Mouse (Mus musculus) kidney, embryonic 15.5 days (tissue): ENCODE measurements around the gene Slc46a3. TPM values are rescaled to one million over a fixed set of nuclear protein-coding genes. Genes with fewer than 3 reads are reported as not detected.
A peak's percentile ranks its signal among the peaks of the same experiment; 100 is the strongest.

Source experiments
- ATAC-seq: fragments of 200-750 bp; cut with Nextera tagmentation; replicated peaks from 2 replicates; pipeline ENCODE4 v1.8.0; 2017; ENCODE audit warnings: moderate TSS enrichment; ENCODE audit not compliant: low FRiP score
- H3K27ac ChIP-seq: fragments of 300-500 bp; sonication (generic); 2 replicates; pipeline ENCODE4 v1.5.1; 2015; ENCODE audit warnings: mild to moderate bottlenecking, inconsistent platforms
- H3K27me3 ChIP-seq: fragments of 300-500 bp; sonication (generic); 2 replicates; pipeline ENCODE4 v1.6.1; 2015; ENCODE audit warnings: inconsistent platforms
- H3K36me3 ChIP-seq: fragments of 300-500 bp; sonication (generic); 2 replicates; pipeline ENCODE4 v1.6.1; 2015; ENCODE audit warnings: inconsistent platforms
- H3K4me1 ChIP-seq: fragments of 300-500 bp; sonication (generic); 2 replicates; pipeline ENCODE4 v1.6.1; 2015; ENCODE audit warnings: inconsistent platforms
- H3K4me2 ChIP-seq: fragments of 300-500 bp; sonication (generic); 2 replicates; pipeline ENCODE4 v1.6.1; 2015; ENCODE audit warnings: moderate library complexity, mild to moderate bottlenecking, inconsistent platforms
- H3K4me3 ChIP-seq: fragments of 300-500 bp; sonication (generic); replicated peaks from 2 replicates; pipeline ENCODE4 v1.5.1; 2015; ENCODE audit warnings: mild to moderate bottlenecking, inconsistent platforms
- H3K9ac ChIP-seq: fragments of 300-500 bp; sonication (generic); 2 replicates; pipeline ENCODE4 v1.6.1; 2015; ENCODE audit warnings: mild to moderate bottlenecking, inconsistent platforms
- H3K9me3 ChIP-seq: fragments of 300-500 bp; sonication (generic); replicated peaks from 2 replicates; pipeline ENCODE4 v1.6.1; 2016; ENCODE audit warnings: inconsistent platforms
- WGBS: fragments of 180-500 bp; shearing (Covaris S2); methylation state at CpG from one replicate; pipeline ENCODE4 v1.1.7; 2015; ENCODE audit warnings: mixed read lengths; 5-methylcytosine and 5-hydroxymethylcytosine counted together
- polyA plus RNA-seq: library from polyadenylated mRNA; unstranded; fragments of >200 nt; fragmentation: Nextera tagmentation; extraction: Ambion mirVana; gene quantifications from 2 replicates; pipeline ENCODE4 v1.2.1, GENCODE M21; 2015

Gene Slc46a3
- polyA plus RNA-seq, 1 experiment from 2014 or later: 2.3 TPM

- WGBS: 30% methylated on average over 6 of the region's 6 CpGs
- Histone ChIP-seq H3K27ac (no peak overlapping the region), H3K27me3 (peaks cover 30% of the 10 kb centered on the region), H3K9ac (no peak overlapping the region), H3K9me3 (no peaks in the 10 kb centered on the region), H3K4me1 (peaks cover 18% of the 10 kb centered on the region), H3K36me3 (no peaks in the 10 kb centered on the region), H3K4me2 (no peak overlapping the region), H3K4me3 (no peak overlapping the region)
- no peak for ATAC-seq
These were observed 1.9 kb downstream of the Slc46a3 start for GRCm38 (mm10) chr5:147892735-147893134.

GRCm38 (mm10) chr5:147888313-147889297 is 6.0 kb downstream of the Slc46a3 start:
- no peak for ATAC-seq
- Histone ChIP-seq H3K9me3 (no peaks in the 10 kb centered on the region), H3K4me1 (peaks cover 3% of the 10 kb centered on the region), H3K27ac (no peak overlapping the region), H3K27me3 (peaks cover 12% of the 10 kb centered on the region; the same call in 1 of the 2 replicates), H3K4me3 (no peak overlapping the region), H3K36me3 (no peaks in the 10 kb centered on the region), H3K9ac (no peak overlapping the region), H3K4me2 (no peak overlapping the region)
- 76% methylated on average over 10 of the region's 12 CpGs for WGBS

- Histone ChIP-seq H3K27me3 (no peaks in the 10 kb centered on the region), H3K4me3 (no peak overlapping the region), H3K4me2 (no peak overlapping the region), H3K9ac (no peak overlapping the region), H3K4me1 (no peaks in the 10 kb centered on the region), H3K36me3 (peaks cover 25% of the 10 kb centered on the region), H3K27ac (no peak overlapping the region), H3K9me3 (no peaks in the 10 kb centered on the region)
- 61% methylated on average over 6 of the region's 6 CpGs for WGBS
- ATAC-seq: no peak
These were observed 11.0 kb downstream of the Slc46a3 start for GRCm38 (mm10) chr5:147883581-147883980.

- Histone ChIP-seq H3K27ac (no peak overlapping the region), H3K4me3 (no peak overlapping the region), H3K9me3 (no peaks in the 10 kb centered on the region; the same call in 1 of the 2 replicates), H3K9ac (no peak overlapping the region), H3K4me1 (no peaks in the 10 kb centered on the region), H3K27me3 (no peaks in the 10 kb centered on the region), H3K36me3 (peaks cover 58% of the 10 kb centered on the region), H3K4me2 (no peak overlapping the region)
- no peak for ATAC-seq
- 89% methylated on average over 17 of the region's 17 CpGs for WGBS
These were observed 14.5 kb downstream of the Slc46a3 start for GRCm38 (mm10) chr5:147879971-147880682.

GRCm38 (mm10) chr5:147877520-147877919 is 17.1 kb downstream of the Slc46a3 start:
- 87% methylated on average over 6 of the region's 6 CpGs for WGBS
- Histone ChIP-seq H3K4me2 (no peak overlapping the region), H3K36me3 (peaks cover 83% of the 10 kb centered on the region), H3K4me1 (no peaks in the 10 kb centered on the region), H3K27ac (no peak overlapping the region), H3K4me3 (no peak overlapping the region), H3K9ac (no peak overlapping the region), H3K27me3 (no peaks in the 10 kb centered on the region), H3K9me3 (no peaks in the 10 kb centered on the region; the same call in 1 of the 2 replicates)
- ATAC-seq: no peak

- no peaks in the 10 kb centered on the region for H3K27me3 ChIP-seq
- H3K4me1 ChIP-seq: no peaks in the 10 kb centered on the region
- no peak overlapping the region for H3K9ac ChIP-seq
- WGBS: 95% methylated on average over 8 of the region's 8 CpGs
- H3K9me3 ChIP-seq: no peaks in the 10 kb centered on the region; the same call in 1 of the 2 replicates
- no peak overlapping the region for H3K4me2 ChIP-seq
- no peak overlapping the region for H3K4me3 ChIP-seq
- H3K36me3 ChIP-seq: peaks cover 90% of the 10 kb centered on the region
- no peak overlapping the region for H3K27ac ChIP-seq
- ATAC-seq: no peak
These were observed 19.4 kb downstream of the Slc46a3 start for GRCm38 (mm10) chr5:147875210-147875609.

GRCm38 (mm10) chr5:147874491-147875065 is 20.0 kb downstream of the Slc46a3 start:
- no peaks in the 10 kb centered on the region; the same call in 1 of the 2 replicates for H3K9me3 ChIP-seq
- WGBS: 96% methylated on average over 18 of the region's 18 CpGs
- no peak overlapping the region for H3K4me2 ChIP-seq
- H3K36me3 ChIP-seq: peaks cover 92% of the 10 kb centered on the region
- no peak overlapping the region for H3K27ac ChIP-seq
- no peaks in the 10 kb centered on the region for H3K27me3 ChIP-seq
- H3K9ac ChIP-seq: no peak overlapping the region
- no peak overlapping the region for H3K4me3 ChIP-seq
- ATAC-seq: no peak
- H3K4me1 ChIP-seq: no peaks in the 10 kb centered on the region

GRCm38 (mm10) chr5:147871091-147871820 is 23.4 kb downstream of the Slc46a3 start:
- Histone ChIP-seq H3K4me3 (no peak overlapping the region), H3K27ac (no peak overlapping the region), H3K9me3 (no peaks in the 10 kb centered on the region), H3K36me3 (peaks cover 100% of the 10 kb centered on the region), H3K4me1 (no peaks in the 10 kb centered on the region), H3K4me2 (no peak overlapping the region), H3K9ac (no peak overlapping the region), H3K27me3 (no peaks in the 10 kb centered on the region)
- WGBS: 84% methylated on average over 15 of the region's 15 CpGs
- no peak for ATAC-seq

- ATAC-seq: peak; percentile 59; the same call in 1 of the 2 replicates
- Histone ChIP-seq H3K9ac (no peak overlapping the region), H3K4me1 (no peaks in the 10 kb centered on the region), H3K27me3 (no peaks in the 10 kb centered on the region), H3K9me3 (no peaks in the 10 kb centered on the region), H3K4me2 (no peak overlapping the region), H3K36me3 (peaks cover 100% of the 10 kb centered on the region), H3K27ac (no peak overlapping the region), H3K4me3 (no peak overlapping the region)
- WGBS: 56% methylated on average over 1 of the region's 1 CpGs
These were observed 24.3 kb downstream of the Slc46a3 start for GRCm38 (mm10) chr5:147870296-147870695.

- H3K9me3 ChIP-seq: no peaks in the 10 kb centered on the region
- H3K4me3 ChIP-seq: no peak overlapping the region
- no peak for ATAC-seq
- no peak overlapping the region for H3K27ac ChIP-seq
- H3K4me2 ChIP-seq: no peak overlapping the region
- H3K4me1 ChIP-seq: no peaks in the 10 kb centered on the region
- WGBS: 82% methylated on average over 6 of the region's 6 CpGs
- H3K36me3 ChIP-seq: peaks cover 100% of the 10 kb centered on the region
- H3K27me3 ChIP-seq: no peaks in the 10 kb centered on the region
- no peak overlapping the region for H3K9ac ChIP-seq
These were observed 25.0 kb downstream of the Slc46a3 start for GRCm38 (mm10) chr5:147869568-147869967.

GRCm38 (mm10) chr5:147868674-147869073 is 25.9 kb downstream of the Slc46a3 start:
- Histone ChIP-seq H3K27me3 (no peaks in the 10 kb centered on the region), H3K36me3 (peaks cover 100% of the 10 kb centered on the region), H3K4me3 (no peak overlapping the region), H3K4me1 (no peaks in the 10 kb centered on the region), H3K27ac (no peak overlapping the region), H3K9me3 (no peaks in the 10 kb centered on the region), H3K9ac (no peak overlapping the region), H3K4me2 (no peak overlapping the region)
- ATAC-seq: no peak
- WGBS: 96% methylated on average over 4 of the region's 4 CpGs
